Mouse (Mus musculus): Measurements from ENCODE around the gene Rufy1.

Gene Rufy1

GRCm38 (mm10) chr11:50426056-50426455 is 4.9 kb downstream of the Rufy1 start:
- DNase-seq (ENCODE audit: low spot score in 2 of 2), result no peak

- peak; percentile 40 to 66 for DNase-seq (ENCODE audit: low spot score in 2 of 2)
Observed at GRCm38 (mm10) chr11:50421934-50422780, 8.8 kb downstream of the Rufy1 start.

- no peak for DNase-seq (ENCODE audit: low spot score in 2 of 2)
Observed at GRCm38 (mm10) chr11:50421461-50421860, 9.5 kb downstream of the Rufy1 start.

GRCm38 (mm10) chr11:50417856-50418255 is 13.1 kb downstream of the Rufy1 start:
- no peak for DNase-seq (ENCODE audit: low spot score in 2 of 2)

- no peak for DNase-seq (ENCODE audit: low spot score in 2 of 2)
Observed at GRCm38 (mm10) chr11:50415563-50416241, 15.2 kb downstream of the Rufy1 start.

- DNase-seq (ENCODE audit: low spot score in 2 of 2), result no peak
Observed at GRCm38 (mm10) chr11:50407235-50407634, 23.7 kb downstream of the Rufy1 start.

- no peak for DNase-seq (ENCODE audit: low spot score in 2 of 2)
Observed at GRCm38 (mm10) chr11:50403367-50404014, 27.4 kb downstream of the Rufy1 start.

GRCm38 (mm10) chr11:50402481-50402880 is 28.4 kb downstream of the Rufy1 start:
- no peak for DNase-seq (ENCODE audit: low spot score in 2 of 2)

- no peak for DNase-seq (ENCODE audit: low spot score in 2 of 2)
Observed at GRCm38 (mm10) chr11:50398803-50399202, 32.1 kb downstream of the Rufy1 start.

GRCm38 (mm10) chr11:50397316-50397715 is 33.6 kb downstream of the Rufy1 start:
- no peak for DNase-seq (ENCODE audit: low spot score in 2 of 2)

- no peak for DNase-seq (ENCODE audit: low spot score in 2 of 2)
Observed at GRCm38 (mm10) chr11:50396766-50397307, 34.1 kb downstream of the Rufy1 start.

- no peak for DNase-seq (ENCODE audit: low spot score in 2 of 2)
Observed at GRCm38 (mm10) chr11:50394731-50395130, 36.2 kb downstream of the Rufy1 start.

- no peak for DNase-seq (ENCODE audit: low spot score in 2 of 2)
Observed at GRCm38 (mm10) chr11:50393306-50393705, 37.6 kb downstream of the Rufy1 start.

GRCm38 (mm10) chr11:50391272-50391960 is 39.5 kb downstream of the Rufy1 start:
- DNase-seq (ENCODE audit: low spot score in 2 of 2), result no peak

GRCm38 (mm10) chr11:50389616-50390015 is 41.3 kb downstream of the Rufy1 start:
- no peak for DNase-seq (ENCODE audit: low spot score in 2 of 2)

GRCm38 (mm10) chr11:50389011-50389410 is 41.9 kb downstream of the Rufy1 start:
- no peak for DNase-seq (ENCODE audit: low spot score in 2 of 2)

- DNase-seq (ENCODE audit: low spot score in 2 of 2), result no peak
Observed at GRCm38 (mm10) chr11:50388217-50388929, 42.6 kb downstream of the Rufy1 start.

- no peak for DNase-seq (ENCODE audit: low spot score in 2 of 2)
Observed at GRCm38 (mm10) chr11:50387697-50388096, 43.2 kb downstream of the Rufy1 start.

- DNase-seq (ENCODE audit: low spot score in 2 of 2), result no peak
Observed at GRCm38 (mm10) chr11:50387167-50387679, 43.7 kb downstream of the Rufy1 start.

GRCm38 (mm10) chr11:50381311-50381710 is 49.6 kb downstream of the Rufy1 start:
- DNase-seq (ENCODE audit: low spot score in 2 of 2), result no peak

Measured in frontal cortex, postnatal 36 days (tissue).